Mouse (Mus musculus) midbrain, embryonic 16.5 days (tissue): ENCODE results near the gene Gm12216. TPM values are rescaled to one million over a fixed set of nuclear protein-coding genes. Genes with fewer than 3 reads are reported as not detected.

Source experiments
- ATAC-seq: fragments of 200-750 bp; cut with Nextera tagmentation; 2 replicates; pipeline ENCODE4 v1.8.0; 2017; ENCODE audit warnings: moderate TSS enrichment
- H3K27ac ChIP-seq: fragments of 300-500 bp; sonication (generic); 2 replicates; pipeline ENCODE4 v1.5.1; 2014; ENCODE audit warnings: mild to moderate bottlenecking, low read length, mixed read lengths
- H3K27me3 ChIP-seq: fragments of 300-500 bp; sonication (generic); 2 replicates; pipeline ENCODE4 v1.6.1; 2014; ENCODE audit warnings: low read depth, low read length, mixed read lengths; ENCODE audit not compliant: control insufficient read depth, insufficient read depth
- H3K36me3 ChIP-seq: fragments of 300-500 bp; sonication (generic); 2 replicates; pipeline ENCODE4 v1.6.1; 2014; ENCODE audit warnings: mild to moderate bottlenecking, low read length, moderate library complexity, mixed read lengths; ENCODE audit not compliant: control insufficient read depth, insufficient read depth
- H3K4me1 ChIP-seq: fragments of 300-500 bp; sonication (generic); 2 replicates; pipeline ENCODE4 v1.6.1; 2014; ENCODE audit warnings: mild to moderate bottlenecking, low read length, mixed read lengths; ENCODE audit not compliant: control insufficient read depth, insufficient read depth
- H3K4me2 ChIP-seq: fragments of 300-500 bp; sonication (generic); 2 replicates; pipeline ENCODE4 v1.6.1; 2014; ENCODE audit warnings: mild to moderate bottlenecking, low read length, mixed read lengths
- H3K4me3 ChIP-seq: fragments of 300-500 bp; sonication (generic); 2 replicates; pipeline ENCODE4 v1.5.1; 2014; ENCODE audit warnings: low read depth, mild to moderate bottlenecking, low read length, moderate library complexity, mixed read lengths
- H3K9ac ChIP-seq: fragments of 300-500 bp; sonication (generic); 2 replicates; pipeline ENCODE4 v1.6.1; 2014; ENCODE audit warnings: low read depth, low read length, mixed read lengths
- H3K9me3 ChIP-seq: fragments of 300-500 bp; sonication (generic); replicated peaks from 2 replicates; pipeline ENCODE4 v1.6.1; 2014; ENCODE audit warnings: mild to moderate bottlenecking, low read length, mixed read lengths; ENCODE audit not compliant: control insufficient read depth, poor library complexity, severe bottlenecking
- WGBS: fragments of 180-500 bp; shearing (Covaris S2); extraction: QIAGEN DNeasy Blood & Tissue Kit; methylation state at CpG from one replicate; pipeline ENCODE4 v1.1.7; 2014; 5-methylcytosine and 5-hydroxymethylcytosine counted together
- polyA plus RNA-seq: library from polyadenylated mRNA; unstranded; fragments of >200 nt; fragmentation: Nextera tagmentation; extraction: Ambion mirVana; gene quantifications from 2 replicates; pipeline ENCODE4 v1.2.1, GENCODE M21; 2015

The Gm12216 gene
- polyA plus RNA-seq, 1 experiment from 2014 or later: 0.31 TPM

- WGBS: 94% methylated on average over 16 of the region's 16 CpGs
- Histone ChIP-seq H3K4me2 (no peak overlapping the region), H3K36me3 (no peaks in the 10 kb centered on the region), H3K4me1 (peaks cover 8% of the 10 kb centered on the region), H3K27me3 (peaks cover 8% of the 10 kb centered on the region), H3K27ac (no peak overlapping the region), H3K9ac (no peak overlapping the region), H3K4me3 (no peak overlapping the region), H3K9me3 (no peaks in the 10 kb centered on the region)
- ATAC-seq: no peak
Measured at GRCm38 (mm10) chr11:53773641-53774360, 85.3 kb downstream of the Gm12216 start.

DNA sequence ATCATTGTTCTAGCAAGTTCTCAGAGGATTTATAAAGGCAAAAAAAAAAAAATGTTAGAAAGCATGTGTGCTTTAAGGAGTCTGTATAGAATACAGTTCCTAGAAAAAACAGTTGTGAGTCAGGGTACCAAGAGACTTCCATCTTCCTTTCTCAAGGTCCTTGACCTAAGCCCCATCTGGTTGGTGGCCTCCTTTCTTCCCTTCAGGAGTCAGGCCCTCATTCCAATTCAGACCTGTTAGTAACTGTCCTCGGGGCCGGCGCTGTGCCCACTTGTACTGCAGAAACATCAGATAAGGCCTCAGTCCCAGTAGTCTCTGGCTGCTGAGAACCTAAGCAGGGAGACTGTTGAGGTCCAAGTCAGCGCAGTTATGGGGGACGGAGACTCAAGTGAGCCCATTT lies 86.0 kb downstream of the Gm12216 start, which contains the start of gene Gm17334:
TSS of gene Gm17334 (minus strand) at position 101 of the 400 bp plus-strand sequence.
- 90% methylated on average over 5 of the region's 5 CpGs for WGBS
- no peak for ATAC-seq
- Histone ChIP-seq H3K4me3 (no peak within 1 kb of the TSS), H3K4me2 (no peak within 1 kb of the TSS), H3K27ac (no peak within 1 kb of the TSS), H3K9ac (no peak within 1 kb of the TSS), H3K9me3 (no peaks in the 10 kb centered on the region), H3K36me3 (no peaks in the 10 kb centered on the region), H3K27me3 (peaks cover 11% of the 10 kb centered on the region), H3K4me1 (peaks cover 8% of the 10 kb centered on the region)

DNA sequence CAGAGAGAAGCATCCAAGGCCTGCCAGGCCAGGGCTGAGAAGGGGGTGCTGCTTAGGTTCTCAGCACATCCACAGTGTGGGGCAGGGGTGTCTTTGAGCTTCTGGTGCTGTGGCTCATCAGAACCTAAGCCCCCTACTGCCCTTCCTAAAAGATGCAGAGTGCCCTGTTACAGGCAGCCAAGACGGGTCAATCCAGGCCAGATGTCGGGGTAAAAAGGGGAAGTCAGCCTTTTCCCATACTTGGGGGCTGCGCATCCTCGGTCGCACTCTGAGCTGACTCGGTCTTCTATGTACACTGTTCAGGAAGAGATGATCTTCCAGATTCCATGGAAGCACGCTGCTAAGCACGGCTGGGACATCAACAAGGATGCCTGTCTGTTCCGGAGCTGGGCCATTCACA lies 86.5 kb downstream of the Gm12216 start:
- WGBS: 84% methylated on average over 9 of the region's 9 CpGs
- H3K27ac ChIP-seq: no peak overlapping the region
- ATAC-seq: no peak

GRCm38 (mm10) chr11:53771001-53771744 lies 87.9 kb downstream of the Gm12216 start:
- Histone ChIP-seq H3K27me3 (peaks cover 11% of the 10 kb centered on the region), H3K4me1 (peaks cover 8% of the 10 kb centered on the region), H3K36me3 (no peaks in the 10 kb centered on the region), H3K9ac (no peak overlapping the region), H3K27ac (no peak overlapping the region), H3K4me3 (no peak overlapping the region), H3K4me2 (no peak overlapping the region), H3K9me3 (no peaks in the 10 kb centered on the region)
- 86% methylated on average over 11 of the region's 11 CpGs for WGBS
- ATAC-seq: no peak

More for the DNA sequence above, 86.5 kb downstream of the Gm12216 start:
- Histone ChIP-seq H3K4me1 (peaks cover 8% of the 10 kb centered on the region), H3K9ac (no peak overlapping the region), H3K4me2 (no peak overlapping the region), H3K9me3 (no peaks in the 10 kb centered on the region), H3K36me3 (no peaks in the 10 kb centered on the region), H3K27me3 (peaks cover 11% of the 10 kb centered on the region), H3K4me3 (no peak overlapping the region)

DNA sequence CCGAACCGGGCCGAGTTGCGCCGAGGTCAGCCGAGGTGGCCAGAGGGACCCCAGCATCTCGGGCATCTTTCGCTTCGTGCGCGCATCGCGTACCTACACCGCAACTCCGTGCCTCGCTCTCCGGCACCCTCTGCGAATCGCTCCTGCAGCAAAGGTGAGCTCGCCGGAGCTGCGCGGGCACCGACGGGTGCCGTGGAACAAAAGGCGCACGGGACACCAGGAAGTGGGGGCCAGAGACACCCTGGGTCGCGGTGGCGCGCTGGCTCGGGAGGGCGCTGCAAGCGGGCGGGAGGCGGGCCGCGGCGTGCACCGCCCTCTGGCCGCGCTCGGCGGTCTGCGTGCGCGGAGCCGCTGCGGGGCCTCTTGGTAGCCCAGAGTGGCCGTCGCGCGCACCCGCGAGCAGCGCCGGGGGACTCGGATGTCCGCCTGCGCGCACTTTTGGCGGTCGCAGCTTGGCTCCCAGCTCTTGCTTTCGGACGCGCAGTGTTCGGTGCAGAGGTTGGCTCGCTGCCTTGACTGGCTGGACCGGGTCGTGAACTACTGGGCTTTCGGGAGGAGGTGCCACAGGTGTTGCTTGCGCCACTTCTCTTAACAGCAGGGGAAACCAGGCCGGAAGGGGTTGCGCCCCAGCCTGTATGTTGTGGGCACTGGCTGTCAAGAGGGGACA lies 88.8 kb downstream of the Gm12216 start:
- peak overlapping the region; percentile 95 for H3K4me2 ChIP-seq
- H3K27ac ChIP-seq: 0 out of 2 replicates have a peak overlapping the region, but pooled peaks have one; percentile 13
- no peaks in the 10 kb centered on the region for H3K9me3 ChIP-seq
- ATAC-seq: peak; percentile 87
- peak overlapping the region; percentile 70 for H3K9ac ChIP-seq
- peak overlapping the region; percentile 62 for H3K4me3 ChIP-seq
- peaks cover 8% of the 10 kb centered on the region for H3K4me1 ChIP-seq
- no peaks in the 10 kb centered on the region for H3K36me3 ChIP-seq
- peaks cover 11% of the 10 kb centered on the region for H3K27me3 ChIP-seq
- whole genome bisulfite sequencing: under 1% methylated on average over 75 of the region's 75 CpGs

GRCm38 (mm10) chr11:53769760-53770124 lies 89.3 kb downstream of the Gm12216 start, which contains the start of gene Irf1:
TSS of gene Irf1 (plus strand) at chr11:53770014.
- no peaks in the 10 kb centered on the region for H3K9me3 ChIP-seq
- H3K9ac ChIP-seq: peak within 1 kb of the TSS; percentile 70
- H3K4me1 ChIP-seq: peaks cover 8% of the 10 kb centered on the region
- ATAC-seq: peak; percentile 94
- no peaks in the 10 kb centered on the region for H3K36me3 ChIP-seq
- under 1% methylated on average over 40 of the region's 40 CpGs for WGBS
- H3K4me2 ChIP-seq: peak within 1 kb of the TSS; percentile 95
- H3K4me3 ChIP-seq: peak within 1 kb of the TSS; percentile 62
- H3K27ac ChIP-seq: 0 out of 2 replicates have a peak within 1 kb of the TSS, but pooled peaks have one; percentile 13
- peaks cover 11% of the 10 kb centered on the region for H3K27me3 ChIP-seq

DNA sequence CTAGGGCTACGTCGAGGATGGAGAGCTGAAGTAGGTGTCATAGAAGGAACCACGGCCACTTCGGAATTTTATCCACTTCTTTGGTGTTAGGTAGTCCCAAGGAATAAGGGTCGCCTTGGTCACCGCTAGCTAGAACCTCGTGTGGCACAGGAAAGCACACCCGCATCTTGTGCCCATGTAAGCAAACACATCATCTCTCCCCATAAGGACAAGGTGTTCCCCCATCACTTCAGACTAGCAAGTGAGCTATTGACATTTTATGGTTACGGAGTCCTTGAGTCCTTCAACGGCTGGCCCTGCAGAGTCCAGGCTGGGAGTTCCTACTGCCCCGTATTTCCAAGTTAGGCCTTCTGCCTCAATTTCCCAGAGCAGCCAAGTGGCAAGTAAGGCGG lies 89.9 kb downstream of the Gm12216 start:
- Histone ChIP-seq H3K27ac (no peak overlapping the region), H3K9me3 (no peaks in the 10 kb centered on the region), H3K36me3 (no peaks in the 10 kb centered on the region), H3K9ac (no peak overlapping the region), H3K4me3 (peak overlapping the region; percentile 62), H3K4me2 (peak overlapping the region; percentile 95), H3K27me3 (peaks cover 11% of the 10 kb centered on the region), H3K4me1 (peaks cover 8% of the 10 kb centered on the region)
- ATAC-seq: no peak
- WGBS: 62% methylated on average over 12 of the region's 12 CpGs

DNA sequence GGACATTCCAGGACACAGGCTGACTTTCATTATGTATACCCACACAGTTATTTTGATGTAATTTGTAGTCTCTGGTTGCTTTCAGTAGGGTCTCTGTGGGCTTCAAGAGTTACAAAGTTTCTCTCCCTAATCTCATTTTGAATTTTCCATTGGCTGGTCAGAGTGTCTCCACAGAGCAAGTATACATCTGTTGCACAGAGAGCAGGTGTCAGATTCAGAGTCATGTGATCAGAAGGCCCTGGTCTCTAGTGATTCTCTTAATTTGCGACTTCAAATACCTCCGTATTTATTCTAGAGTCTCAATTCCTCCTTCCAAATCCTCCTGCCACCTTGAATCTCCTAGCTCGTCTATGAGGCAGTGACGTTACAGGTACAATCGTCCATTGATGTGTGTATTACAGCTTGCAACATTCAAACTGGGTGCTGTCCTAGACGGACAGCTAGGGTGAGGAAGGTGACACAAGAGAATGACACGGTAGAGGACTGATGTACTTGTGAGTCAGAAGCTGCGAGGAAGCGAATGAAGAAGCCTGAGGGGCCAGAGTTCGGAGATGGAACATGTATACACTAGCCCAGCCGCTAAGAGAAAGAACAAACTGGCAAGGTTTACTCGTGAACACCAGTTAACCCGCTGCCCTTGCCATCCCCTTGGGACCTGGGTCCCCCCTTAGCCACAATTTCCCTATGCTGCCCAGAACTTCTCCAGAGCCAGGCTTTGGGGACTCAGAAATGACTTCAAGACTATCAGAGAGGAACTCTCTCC lies 90.5 kb downstream of the Gm12216 start:
- no peak overlapping the region for H3K4me3 ChIP-seq
- H3K9ac ChIP-seq: no peak overlapping the region
- WGBS: 81% methylated on average over 13 of the region's 13 CpGs
- no peaks in the 10 kb centered on the region for H3K36me3 ChIP-seq
- H3K27ac ChIP-seq: no peak overlapping the region
- no peaks in the 10 kb centered on the region for H3K9me3 ChIP-seq
- H3K27me3 ChIP-seq: peaks cover 13% of the 10 kb centered on the region
- peaks cover 12% of the 10 kb centered on the region for H3K4me1 ChIP-seq
- H3K4me2 ChIP-seq: no peak overlapping the region
- ATAC-seq: no peak
